Mouse (Mus musculus): ENCODE data around the gene Bahcc1. TPM values are rescaled to one million over a fixed set of nuclear protein-coding genes. Genes with fewer than 3 reads are reported as not detected.

Bahcc1 gene
- polyA plus RNA-seq, 1 experiment: 9.2 TPM

GRCm38 (mm10) chr11:120253646-120254315, 21.0 kb downstream of the Bahcc1 start:
- no peak for DNase-seq
- H3K4me1 ChIP-seq (ENCODE audit: control insufficient read depth, insufficient read depth, low read length): peaks cover 40% of the 10 kb centered on the region
- WGBS: 86% methylated on average over 13 of the region's 13 CpGs
- no peak overlapping the region for H3K27ac ChIP-seq (ENCODE audit: insufficient read depth, low read depth, low read length)
- no peaks in the 10 kb centered on the region for H3K27me3 ChIP-seq (replicated peaks; ENCODE audit: control insufficient read depth, insufficient read depth, low read length)
- no peak overlapping the region for H3K4me3 ChIP-seq (ENCODE audit: insufficient read depth, low read depth, low read length)
- H3K36me3 ChIP-seq (ENCODE audit: control insufficient read depth, insufficient read depth, low read length): no peaks in the 10 kb centered on the region
- no peak for TF ChIP-seq CTCF (conservative IDR thresholded peaks at IDR 0.05; ENCODE audit: insufficient read depth, insufficient read length, low read depth, low read length)
- TF ChIP-seq POLR2A (IDR thresholded peaks at IDR 0.05; ENCODE audit: low read depth, low read length): no peak

GRCm38 (mm10) chr11:120254420-120254819, 21.7 kb downstream of the Bahcc1 start:
- no peak overlapping the region for H3K27ac ChIP-seq (ENCODE audit: insufficient read depth, low read depth, low read length)
- H3K4me1 ChIP-seq (ENCODE audit: control insufficient read depth, insufficient read depth, low read length): peaks cover 41% of the 10 kb centered on the region
- H3K4me3 ChIP-seq (ENCODE audit: insufficient read depth, low read depth, low read length): no peak overlapping the region
- no peaks in the 10 kb centered on the region for H3K36me3 ChIP-seq (ENCODE audit: control insufficient read depth, insufficient read depth, low read length)
- TF ChIP-seq POLR2A (IDR thresholded peaks at IDR 0.05; ENCODE audit: low read depth, low read length) (no peak), CTCF (conservative IDR thresholded peaks at IDR 0.05; ENCODE audit: insufficient read depth, insufficient read length, low read depth, low read length) (no peak)
- 73% methylated on average over 11 of the region's 11 CpGs for WGBS
- H3K27me3 ChIP-seq (replicated peaks; ENCODE audit: control insufficient read depth, insufficient read depth, low read length): no peaks in the 10 kb centered on the region
- DNase-seq: no peak

- no peaks in the 10 kb centered on the region for H3K27me3 ChIP-seq (replicated peaks; ENCODE audit: control insufficient read depth, insufficient read depth, low read length)
- H3K4me1 ChIP-seq (ENCODE audit: control insufficient read depth, insufficient read depth, low read length): peaks cover 47% of the 10 kb centered on the region
- no peak for TF ChIP-seq CTCF (conservative IDR thresholded peaks at IDR 0.05; ENCODE audit: insufficient read depth, insufficient read length, low read depth, low read length)
- TF ChIP-seq POLR2A (IDR thresholded peaks at IDR 0.05; ENCODE audit: low read depth, low read length): no peak
- 13% methylated on average over 6 of the region's 6 CpGs for WGBS
- no peaks in the 10 kb centered on the region for H3K36me3 ChIP-seq (ENCODE audit: control insufficient read depth, insufficient read depth, low read length)
- no peak overlapping the region for H3K4me3 ChIP-seq (ENCODE audit: insufficient read depth, low read depth, low read length)
- no peak overlapping the region for H3K27ac ChIP-seq (ENCODE audit: insufficient read depth, low read depth, low read length)
- peak; percentile 98 for DNase-seq
Observed at GRCm38 (mm10) chr11:120255038-120255437, 22.3 kb downstream of the Bahcc1 start.

GRCm38 (mm10) chr11:120255499-120255898, 22.8 kb downstream of the Bahcc1 start:
- H3K27ac ChIP-seq (ENCODE audit: insufficient read depth, low read depth, low read length): no peak overlapping the region
- DNase-seq: no peak
- H3K36me3 ChIP-seq (ENCODE audit: control insufficient read depth, insufficient read depth, low read length): no peaks in the 10 kb centered on the region
- H3K4me3 ChIP-seq (ENCODE audit: insufficient read depth, low read depth, low read length): no peak overlapping the region
- 52% methylated on average over 8 of the region's 8 CpGs for WGBS
- H3K4me1 ChIP-seq (ENCODE audit: control insufficient read depth, insufficient read depth, low read length): peaks cover 51% of the 10 kb centered on the region
- no peaks in the 10 kb centered on the region for H3K27me3 ChIP-seq (replicated peaks; ENCODE audit: control insufficient read depth, insufficient read depth, low read length)
- TF ChIP-seq CTCF (conservative IDR thresholded peaks at IDR 0.05; ENCODE audit: insufficient read depth, insufficient read length, low read depth, low read length) (no peak), POLR2A (IDR thresholded peaks at IDR 0.05; ENCODE audit: low read depth, low read length) (no peak)

GRCm38 (mm10) chr11:120256108-120256507, 23.4 kb downstream of the Bahcc1 start:
- 69% methylated on average over 5 of the region's 5 CpGs for WGBS
- no peaks in the 10 kb centered on the region for H3K36me3 ChIP-seq (ENCODE audit: control insufficient read depth, insufficient read depth, low read length)
- H3K27ac ChIP-seq (ENCODE audit: insufficient read depth, low read depth, low read length): no peak overlapping the region
- TF ChIP-seq POLR2A (IDR thresholded peaks at IDR 0.05; ENCODE audit: low read depth, low read length) (no peak), CTCF (conservative IDR thresholded peaks at IDR 0.05; ENCODE audit: insufficient read depth, insufficient read length, low read depth, low read length) (no peak)
- H3K27me3 ChIP-seq (replicated peaks; ENCODE audit: control insufficient read depth, insufficient read depth, low read length): no peaks in the 10 kb centered on the region
- H3K4me1 ChIP-seq (ENCODE audit: control insufficient read depth, insufficient read depth, low read length): peaks cover 57% of the 10 kb centered on the region
- no peak overlapping the region for H3K4me3 ChIP-seq (ENCODE audit: insufficient read depth, low read depth, low read length)
- no peak for DNase-seq

GRCm38 (mm10) chr11:120256543-120256942, 23.8 kb downstream of the Bahcc1 start:
- no peaks in the 10 kb centered on the region for H3K27me3 ChIP-seq (replicated peaks; ENCODE audit: control insufficient read depth, insufficient read depth, low read length)
- H3K4me1 ChIP-seq (ENCODE audit: control insufficient read depth, insufficient read depth, low read length): peaks cover 56% of the 10 kb centered on the region
- no peak overlapping the region for H3K4me3 ChIP-seq (ENCODE audit: insufficient read depth, low read depth, low read length)
- TF ChIP-seq CTCF (conservative IDR thresholded peaks at IDR 0.05; ENCODE audit: insufficient read depth, insufficient read length, low read depth, low read length): no peak
- no peak for TF ChIP-seq POLR2A (IDR thresholded peaks at IDR 0.05; ENCODE audit: low read depth, low read length)
- no peak for DNase-seq
- no peak overlapping the region for H3K27ac ChIP-seq (ENCODE audit: insufficient read depth, low read depth, low read length)
- H3K36me3 ChIP-seq (ENCODE audit: control insufficient read depth, insufficient read depth, low read length): no peaks in the 10 kb centered on the region
- WGBS: 73% methylated on average over 10 of the region's 10 CpGs

GRCm38 (mm10) chr11:120256981-120257820, 24.5 kb downstream of the Bahcc1 start:
- peaks cover 56% of the 10 kb centered on the region for H3K4me1 ChIP-seq (ENCODE audit: control insufficient read depth, insufficient read depth, low read length)
- TF ChIP-seq CTCF (conservative IDR thresholded peaks at IDR 0.05; ENCODE audit: insufficient read depth, insufficient read length, low read depth, low read length) (no peak), POLR2A (IDR thresholded peaks at IDR 0.05; ENCODE audit: low read depth, low read length) (no peak)
- H3K4me3 ChIP-seq (ENCODE audit: insufficient read depth, low read depth, low read length): no peak overlapping the region
- H3K27ac ChIP-seq (ENCODE audit: insufficient read depth, low read depth, low read length): no peak overlapping the region
- no peaks in the 10 kb centered on the region for H3K27me3 ChIP-seq (replicated peaks; ENCODE audit: control insufficient read depth, insufficient read depth, low read length)
- no peak for DNase-seq
- WGBS: 79% methylated on average over 10 of the region's 10 CpGs
- H3K36me3 ChIP-seq (ENCODE audit: control insufficient read depth, insufficient read depth, low read length): no peaks in the 10 kb centered on the region

All from kidney, adult 2 months (tissue).